Mouse (Mus musculus) adrenal gland, postnatal 14 days (tissue): ENCODE results near the gene Pif1. TPM values are rescaled to one million over a fixed set of nuclear protein-coding genes. Genes with fewer than 3 reads are reported as not detected.

Experiments
- DNase-seq: peaks from one replicate; pipeline ENCODE4 v3.0.0; 2021; ENCODE audit warnings: mixed read lengths
- total RNA-seq: library from RNA; stranded (reverse); gene quantifications from 2 replicates; pipeline ENCODE4 v1.2.3, GENCODE M21; 2021

Pif1 gene
- total RNA-seq, 1 experiment from 2014 or later = 1.7 TPM

GRCm38 (mm10) chr9:65598765-65599249, 11.8 kb downstream of the Pif1 start:
- DNase-seq = peak; percentile 75

DNA sequence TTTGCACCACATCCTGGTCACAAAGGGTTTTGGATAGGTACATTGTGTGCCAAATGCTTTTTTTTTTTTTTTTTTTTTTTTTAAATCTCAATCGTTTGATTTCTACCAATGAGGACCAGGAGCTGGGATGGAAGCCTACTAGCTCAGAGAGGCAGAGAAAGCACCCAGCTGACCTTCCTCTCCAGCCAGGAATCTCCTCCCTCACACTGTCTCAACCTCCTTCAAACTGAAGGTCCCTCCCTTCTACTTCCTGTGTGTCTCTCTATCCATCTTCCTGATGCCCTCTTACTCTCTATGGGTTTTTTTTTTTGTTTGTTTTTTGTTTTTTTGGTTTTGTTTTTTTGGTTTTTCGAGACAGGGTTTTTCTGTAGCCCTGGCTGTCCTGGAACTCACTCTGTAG, 14.0 kb downstream of the Pif1 start:
- DNase-seq = no peak

DNA sequence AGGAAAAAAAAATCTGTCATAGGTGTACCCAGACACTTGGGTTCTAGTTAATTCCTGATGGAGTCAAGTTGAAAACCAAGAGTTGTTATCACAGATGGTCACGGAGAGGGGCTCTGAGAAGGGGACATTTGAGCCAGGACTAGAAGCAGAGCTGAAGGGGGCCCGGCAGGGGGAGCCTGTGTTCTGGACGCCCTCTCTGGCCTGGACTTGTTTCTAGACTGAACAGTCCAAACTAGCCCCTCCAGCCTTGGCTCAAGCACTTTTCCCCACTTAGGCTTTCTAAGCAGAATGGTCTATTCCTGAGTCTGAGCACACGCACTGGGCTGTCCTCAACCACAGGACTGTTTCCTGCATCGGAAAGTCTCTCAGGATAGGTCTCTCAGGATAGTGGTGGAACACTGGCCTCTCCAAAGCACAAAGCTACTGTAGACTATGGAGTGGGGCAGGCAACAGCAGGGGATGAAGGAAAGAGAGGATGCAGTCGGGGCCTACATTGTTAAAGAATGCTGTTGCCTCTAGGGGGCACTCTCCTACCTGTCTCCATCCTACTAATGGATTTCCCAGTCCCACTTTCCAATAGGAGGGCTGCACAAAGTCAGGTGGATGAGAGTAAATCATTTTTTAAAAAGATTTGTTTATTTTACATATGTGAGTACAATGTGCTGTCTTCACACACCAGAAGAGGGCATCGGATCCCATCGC, 16.6 kb downstream of the Pif1 start:
- DNase-seq = peak; percentile 29

DNA sequence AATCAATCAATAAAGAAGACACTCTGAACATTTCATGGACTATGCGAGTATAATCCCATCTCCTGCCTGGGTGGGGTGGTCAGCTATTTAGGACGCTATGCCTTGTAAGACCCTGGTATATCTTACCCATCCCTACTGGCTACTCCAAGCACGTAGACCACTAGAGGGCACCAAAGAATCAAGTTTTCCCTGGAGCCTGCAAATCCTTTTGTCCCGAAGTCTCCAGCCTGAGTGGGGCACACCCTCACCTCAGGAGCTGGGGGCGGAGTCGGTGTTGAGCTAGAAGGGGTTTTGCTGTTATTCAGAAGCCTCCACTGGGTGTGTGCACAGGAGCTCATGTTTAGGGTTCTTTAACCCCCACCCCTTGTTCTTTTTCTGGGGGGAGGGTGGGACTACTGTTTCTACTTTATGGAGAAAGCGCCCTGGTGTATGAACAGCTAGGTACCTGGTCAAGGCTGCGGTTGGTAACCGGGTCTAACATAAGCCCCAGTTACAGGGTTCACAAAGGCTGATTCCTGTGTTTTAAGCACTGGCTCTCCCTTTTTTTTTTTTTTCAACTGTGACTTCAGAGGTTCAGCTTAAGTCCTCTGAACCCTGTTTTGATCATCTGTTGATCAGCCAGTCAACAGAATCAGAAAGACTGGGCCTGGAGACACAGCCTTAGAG, 18.6 kb downstream of the Pif1 start:
- peak; percentile 83 for DNase-seq

DNA sequence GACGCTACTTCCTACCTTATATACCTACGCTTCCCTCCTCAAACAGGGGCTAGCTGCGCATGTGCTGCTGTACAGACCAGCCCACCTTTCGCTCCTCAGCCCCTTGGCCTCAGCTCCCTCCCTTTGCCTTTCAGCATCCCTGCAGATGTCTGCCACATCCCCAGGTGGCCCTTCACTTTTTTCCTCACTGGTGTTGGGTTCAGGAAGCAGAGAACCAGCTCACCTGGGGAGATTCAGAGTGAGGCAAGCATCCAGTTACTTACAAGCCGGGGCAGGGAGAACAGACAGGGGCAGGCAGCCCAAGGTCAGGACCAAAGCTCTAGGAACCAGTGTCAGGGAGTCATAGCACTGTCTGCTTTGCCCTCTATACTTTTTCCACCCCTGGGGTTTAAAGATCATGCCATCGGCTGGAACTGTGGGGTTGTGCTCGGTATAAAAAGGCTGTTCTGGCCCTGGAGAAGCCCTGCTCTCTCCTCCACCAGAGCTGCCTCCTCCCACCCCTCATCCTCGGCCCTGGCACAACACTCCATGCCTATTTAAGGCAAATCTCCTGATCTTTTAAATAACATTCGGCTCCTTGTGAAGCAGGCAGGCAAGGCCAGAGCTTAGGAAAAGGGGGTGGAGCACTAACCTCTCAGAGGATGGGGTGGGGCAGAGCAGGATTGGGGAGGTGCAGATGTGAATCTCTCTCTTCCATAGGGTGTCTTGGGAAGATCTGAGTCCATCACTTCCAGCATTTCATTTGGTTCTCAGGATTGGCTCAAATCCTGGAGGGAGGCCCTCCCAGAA, 19.6 kb downstream of the Pif1 start:
- DNase-seq = peak; percentile 49

- DNase-seq = no peak
These were observed 20.2 kb downstream of the Pif1 start for GRCm38 (mm10) chr9:65607120-65607519.

DNA sequence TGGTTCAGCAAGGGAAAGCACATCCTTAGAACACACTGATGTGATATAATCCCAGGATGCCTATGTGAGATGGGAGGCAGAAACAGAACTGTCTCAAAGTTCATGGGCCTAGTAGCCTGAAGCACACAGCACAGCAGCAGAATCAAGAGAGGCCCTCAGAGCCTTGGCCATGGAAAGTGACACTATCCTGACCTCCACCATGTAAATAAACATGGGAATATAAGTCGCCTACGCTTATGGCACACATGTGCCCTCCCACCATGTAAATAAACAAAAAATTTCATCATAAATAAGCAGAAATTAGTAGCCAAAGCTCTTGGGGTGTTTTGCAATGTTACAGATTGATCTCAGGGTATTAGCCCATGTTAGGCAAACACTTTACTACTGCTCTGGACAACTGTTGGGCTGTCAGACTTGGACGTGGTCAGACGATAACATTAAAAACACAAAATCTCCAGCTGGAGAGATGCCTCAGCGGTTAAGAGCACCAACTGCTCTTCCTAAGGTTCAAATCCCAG, 25.1 kb downstream of the Pif1 start:
- DNase-seq = no peak

DNA sequence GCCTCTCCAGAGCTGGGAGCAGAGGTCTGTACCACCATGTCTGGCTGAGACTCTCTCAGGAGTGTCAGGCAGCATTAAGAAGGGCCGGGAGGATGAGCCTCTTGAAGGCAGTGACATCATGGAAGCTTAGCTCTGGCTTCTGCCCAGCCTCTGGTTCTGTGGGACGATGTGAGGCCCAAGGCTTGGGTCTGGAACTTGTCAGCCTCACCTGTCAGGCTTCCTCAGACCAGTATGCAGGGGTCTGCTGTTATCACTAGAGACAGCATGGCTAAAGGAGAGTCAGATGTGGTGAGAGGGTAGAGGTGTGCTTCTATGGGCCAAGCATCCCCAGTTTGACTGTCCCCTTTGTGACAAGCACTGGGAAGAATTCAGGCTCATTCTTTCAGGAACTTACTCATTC, 26.1 kb downstream of the Pif1 start:
- no peak for DNase-seq

GRCm38 (mm10) chr9:65619311-65619710, 32.4 kb downstream of the Pif1 start:
- no peak for DNase-seq

- no peak for DNase-seq
These were observed 34.2 kb downstream of the Pif1 start for GRCm38 (mm10) chr9:65621196-65621595.

DNA sequence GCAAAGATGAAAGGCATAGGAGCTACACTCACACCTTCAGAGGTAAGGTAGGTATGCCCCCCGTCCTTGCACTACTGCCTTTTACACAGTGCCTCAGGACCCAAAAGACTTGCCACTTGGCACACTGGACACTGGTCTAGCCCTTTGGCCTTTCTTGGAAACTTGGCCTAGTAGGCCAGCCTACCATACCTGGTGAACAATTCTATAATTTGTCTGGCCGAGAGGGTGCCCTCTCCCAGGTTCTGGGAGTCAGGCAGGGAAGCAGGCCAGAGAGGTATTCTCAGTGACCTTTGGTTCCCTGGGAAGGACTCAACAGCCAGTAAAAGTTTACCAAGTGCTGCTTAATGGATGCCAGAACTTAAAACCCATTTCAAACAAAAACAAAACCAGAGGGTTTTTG, 34.7 kb downstream of the Pif1 start:
- no peak for DNase-seq

DNA sequence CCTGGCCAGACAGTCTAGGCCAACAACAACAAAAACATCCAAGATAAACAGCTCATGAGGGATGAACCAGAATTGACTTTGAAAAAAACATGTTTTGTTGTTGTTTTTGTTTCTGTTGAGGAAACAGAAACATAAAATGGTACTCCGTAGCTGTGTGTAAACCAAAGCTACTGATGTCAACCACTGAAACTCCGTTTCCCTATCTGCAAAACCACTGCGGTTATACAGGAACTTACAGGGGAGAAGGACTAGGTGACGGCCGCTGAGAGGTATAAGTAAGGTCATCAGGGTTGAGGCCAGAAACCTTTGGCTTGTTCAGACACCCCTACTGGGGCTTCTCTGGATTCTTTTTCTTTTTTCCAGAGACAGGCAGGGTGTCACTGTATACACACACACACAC, 35.9 kb downstream of the Pif1 start:
- no peak for DNase-seq

DNA sequence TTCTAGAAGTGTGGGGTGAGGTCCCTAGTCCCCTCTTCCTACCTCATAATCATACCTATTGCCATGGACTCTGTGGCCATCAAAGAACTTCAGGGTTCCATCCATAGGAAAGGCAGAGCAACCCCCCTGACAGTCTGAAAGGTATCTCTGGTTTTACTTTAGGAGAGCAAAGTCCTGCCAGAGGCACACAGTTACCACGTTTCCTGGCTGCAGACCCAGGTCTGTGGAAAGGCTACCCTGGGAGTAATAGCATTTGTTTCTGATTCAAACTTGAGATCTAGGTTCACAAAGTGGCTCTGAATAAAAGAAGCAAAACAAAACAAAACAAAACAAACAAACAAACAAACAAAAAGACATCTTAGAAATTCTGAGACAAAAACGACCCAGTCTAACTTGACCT, 37.3 kb downstream of the Pif1 start:
- DNase-seq = no peak

GRCm38 (mm10) chr9:65629025-65629766, 42.2 kb downstream of the Pif1 start, which contains the start of gene Rbpms2:
Gene Rbpms2, plus strand, starts transcription at chr9:65629648.
- DNase-seq = peak; percentile 79

GRCm38 (mm10) chr9:65629767-65630630, 43.0 kb downstream of the Pif1 start:
- DNase-seq = peak; percentile 87

- peak; percentile 73 for DNase-seq
These were observed 43.8 kb downstream of the Pif1 start for GRCm38 (mm10) chr9:65630631-65631353.

DNA sequence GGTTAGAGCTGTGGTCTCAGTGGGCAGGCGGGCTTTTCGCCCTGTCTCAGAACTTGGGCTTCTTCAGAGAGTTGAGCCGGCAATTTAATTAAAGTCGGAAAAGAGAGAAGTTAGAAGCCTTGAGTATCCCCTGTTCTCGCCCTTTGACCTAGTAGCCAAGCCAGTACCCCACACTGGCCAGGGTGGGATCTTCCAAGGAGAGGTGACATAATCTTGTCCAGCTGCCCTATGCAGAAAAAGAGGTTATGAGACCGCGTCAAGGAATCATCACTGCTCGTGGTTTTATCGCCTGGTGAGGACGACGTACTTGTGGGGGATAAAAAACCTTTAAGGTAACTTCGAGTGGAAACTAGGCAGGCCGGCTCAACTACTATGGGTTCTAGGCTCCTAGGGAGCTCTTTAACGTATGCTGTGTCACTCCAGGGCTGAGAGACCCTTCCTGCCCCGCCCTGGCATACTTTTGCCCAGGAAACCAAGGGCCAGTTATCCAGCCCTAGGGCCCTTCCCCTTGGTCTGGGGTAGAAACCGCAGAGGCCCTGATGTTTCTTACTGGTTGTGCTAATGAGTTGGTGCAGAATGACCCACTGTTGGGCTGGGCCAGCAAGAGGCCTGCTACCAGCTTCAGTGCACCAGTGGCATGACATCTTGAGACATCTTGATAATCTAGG, 44.5 kb downstream of the Pif1 start:
- no peak for DNase-seq

GRCm38 (mm10) chr9:65635766-65636165, 48.8 kb downstream of the Pif1 start:
- no peak for DNase-seq

DNA sequence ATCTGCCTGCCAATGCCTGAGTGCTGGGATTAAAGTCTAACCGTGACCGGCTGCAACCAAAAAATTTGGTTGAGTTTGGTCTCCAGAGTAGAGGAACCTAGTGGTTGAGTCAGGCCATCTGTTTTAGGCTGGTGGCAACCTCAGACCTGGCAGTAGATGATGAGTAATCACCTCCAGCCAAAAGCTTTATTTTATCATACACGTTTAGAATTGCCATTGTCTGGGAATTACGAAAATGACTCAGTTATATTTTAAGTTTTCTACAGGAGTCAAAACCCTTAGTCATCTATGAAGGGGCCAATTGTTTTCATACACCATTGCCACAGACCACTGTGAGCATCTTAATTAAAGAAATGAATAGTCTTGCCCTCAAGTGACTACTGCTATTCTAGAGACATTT, 50.0 kb downstream of the Pif1 start:
- DNase-seq = no peak

DNA sequence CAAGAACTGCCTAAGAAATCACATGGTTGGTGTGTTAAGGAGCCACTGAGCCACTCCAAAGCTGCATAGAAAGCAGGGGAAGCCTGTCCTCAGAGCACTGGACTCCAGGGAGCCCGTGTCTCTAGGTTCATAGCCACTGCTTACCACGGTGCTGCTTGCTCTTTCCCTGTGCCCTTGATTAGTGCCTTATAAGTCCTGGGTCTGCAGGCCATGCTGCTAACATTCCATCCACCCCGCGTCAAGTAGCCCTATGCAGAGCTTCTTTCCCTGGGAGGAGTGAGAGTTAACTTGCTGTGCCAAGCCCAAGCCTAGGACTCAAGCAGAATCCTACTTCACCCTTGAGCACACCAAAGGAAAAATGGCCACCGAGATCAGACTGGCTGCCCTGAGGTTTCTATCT, 52.1 kb downstream of the Pif1 start:
- DNase-seq = no peak
